Mouse (Mus musculus) thymus, adult 2 months (tissue): ENCODE data around the gene Sec23b.
"Not testable (repeated sequence)": the region's sequence is repeated elsewhere in the genome, so short reads cannot be mapped to it uniquely, and the experiment has no call there.

Experiments used
- CTCF ChIP-seq: fragments of 200-500 bp; IDR thresholded peaks from 2 replicates; pipeline ENCODE4 v1.5.1; 2012; ENCODE audit warnings: mild to moderate bottlenecking, control low read depth, low read length, moderate library complexity, borderline replicate concordance; ENCODE audit not compliant: control insufficient read depth, poor library complexity, insufficient read depth; ENCODE audit errors: extremely low read depth
- POLR2A ChIP-seq: fragments of 200-500 bp; IDR thresholded peaks from 2 replicates; pipeline ENCODE4 v1.6.1; 2012; ENCODE audit warnings: mild to moderate bottlenecking, low read length, control low read depth, moderate library complexity; ENCODE audit not compliant: control insufficient read depth, poor library complexity, insufficient read depth; ENCODE audit errors: extremely low read depth

- TF ChIP-seq POLR2A, CTCF: not testable (repeated sequence)
Measured at GRCm38 (mm10) chr2:144593036-144593435, 37.0 kb downstream of the Sec23b start.
